12 mouse cellular contexts compared by ENCODE assay signal in genomic region chr4:147814592-147815167, GRCm38 (mm10). TPM values are rescaled to one million over a fixed set of nuclear protein-coding genes. Genes with fewer than 3 reads are reported as not detected.
A peak's percentile ranks its signal among the peaks of the same experiment; 100 is the strongest.
DNase-seq lines count a peak whose midpoint lies in the region; ATAC-seq and TF ChIP-seq lines count a peak whose summit lies in the region.
"Had no signal": no experiment of that assay in that cellular context is flagged by ENCODE, and none has a peak within 500 bp of the region (broad histone marks: within the 10 kb centered on the region; RNA-seq: fewer than 3 reads in every experiment).

No protein-coding gene starts in this region.

- H3K9ac ChIP-seq in heart, adult 2 months (ENCODE audit: low read depth, low read length): no peak overlapping the region
- H3K9ac ChIP-seq in liver, embryonic 14.5 days (replicated peaks): no peak overlapping the region
- no peak overlapping the region for H3K9ac ChIP-seq in forebrain, embryonic 12.5 days

- 43% methylated on average over 2 of the region's 2 CpGs for WGBS in heart, adult 2 months
- 76% methylated on average over 2 of the region's 2 CpGs for WGBS in heart, embryonic 10.5 days
- 21% methylated on average over 2 of the region's 2 CpGs for WGBS in liver, embryonic 14.5 days (ENCODE audit: insufficient replicate concordance)
- WGBS in forebrain, embryonic 12.5 days: 79% methylated on average over 2 of the region's 2 CpGs

- no peaks in the 10 kb centered on the region for H3K27me3 ChIP-seq in heart, adult 2 months (ENCODE audit: control insufficient read depth, insufficient read depth, low read length)
- no peaks in the 10 kb centered on the region for H3K27me3 ChIP-seq in heart, embryonic 10.5 days (ENCODE audit: insufficient read depth, poor library complexity, severe bottlenecking)
- H3K27me3 ChIP-seq in liver, embryonic 14.5 days (ENCODE audit: control insufficient read depth, insufficient read depth, low read length): no peaks in the 10 kb centered on the region
- H3K27me3 ChIP-seq in forebrain, embryonic 12.5 days: no peaks in the 10 kb centered on the region

- TF ChIP-seq EP300 in heart, adult 2 months (IDR thresholded peaks at IDR 0.05; ENCODE audit: insufficient read depth, low read depth, low read length): no peak
- no peak for TF ChIP-seq EP300 in liver, embryonic 14.5 days (IDR thresholded peaks at IDR 0.05; ENCODE audit: low read depth)

- no peak overlapping the region for H3K27ac ChIP-seq in heart, adult 2 months
- no peak overlapping the region for H3K27ac ChIP-seq in heart, embryonic 10.5 days
- H3K27ac ChIP-seq in liver, embryonic 14.5 days: no peak overlapping the region
- no peak overlapping the region for H3K27ac ChIP-seq in forebrain, embryonic 12.5 days
- H3K27ac ChIP-seq: forebrain, embryonic 10.5 days had no signal

- H3K4me2 ChIP-seq in liver, embryonic 14.5 days (ENCODE audit: low read depth): peak overlapping the region; percentile 29; the same call in 1 of the 2 replicates
- no peak overlapping the region for H3K4me2 ChIP-seq in forebrain, embryonic 12.5 days

- no peaks in the 10 kb centered on the region for H3K4me1 ChIP-seq in heart, adult 2 months (ENCODE audit: control insufficient read depth, insufficient read depth, low read length)
- H3K4me1 ChIP-seq in heart, embryonic 10.5 days: no peaks in the 10 kb centered on the region
- peaks cover 0 to 2% of the 10 kb centered on the region in 2 experiments; a peak in 1 of 4 replicates for H3K4me1 ChIP-seq in liver, embryonic 14.5 days (replicated peaks; ENCODE audit: control insufficient read depth in 2 of 2, insufficient read depth in 2 of 2, low read length in 1 of 2)
- H3K4me1 ChIP-seq in forebrain, embryonic 12.5 days: no peaks in the 10 kb centered on the region

- no peaks in the 10 kb centered on the region for H3K79me2 ChIP-seq in heart, adult 2 months (replicated peaks; ENCODE audit: control insufficient read depth, insufficient read depth, low read length)

- ATAC-seq in liver, embryonic 14.5 days (ENCODE audit: insufficient read depth): peak; percentile 27
- no peak for ATAC-seq in forebrain, embryonic 12.5 days (ENCODE audit: low FRiP score)

- no peak for DNase-seq in heart, adult 2 months
- no peak for DNase-seq in heart, embryonic 10.5 days (ENCODE audit: low spot score)
- peak; percentile 75 for DNase-seq in 416B (ENCODE audit: low read depth)
- DNase-seq in T-cell, adult 2 months (ENCODE audit: low spot score): peak; percentile 19
- peak in 1 of 3 experiments; percentile 50 for DNase-seq in liver, embryonic 14.5 days (ENCODE audit: low read depth in 3 of 3, low spot score in 3 of 3)
- no peak for DNase-seq in cerebellum, postnatal 36 days
- DNase-seq in right cerebral cortex, postnatal 10 days (ENCODE audit: low spot score in 2 of 2): no peak
- DNase-seq: cerebellum, adult 11 months; layer of hippocampus, adult 9-11 months; lung, postnatal 4 days had no signal

- no peak for TF ChIP-seq POLR2A in heart, adult 2 months (IDR thresholded peaks at IDR 0.05; ENCODE audit: insufficient read depth, low read depth, low read length)

- peaks cover 3% of the 10 kb centered on the region; the same call in 1 of the 2 replicates for H3K9me3 ChIP-seq in heart, embryonic 10.5 days
- H3K9me3 ChIP-seq in liver, embryonic 14.5 days (ENCODE audit: control insufficient read depth, low read length): no peaks in the 10 kb centered on the region
- peaks cover 10% of the 10 kb centered on the region; the same call in 1 of the 2 replicates for H3K9me3 ChIP-seq in forebrain, embryonic 12.5 days

- intact Hi-C loops in heart, adult 2 months (cut with DNase I): loop anchor here (5.0 to 10.0 kb wide), 3 partner anchors 33 to 250 kb away; partner anchors contain the start of gene Zfp933

- H3K36me3 ChIP-seq in heart, adult 2 months (ENCODE audit: control insufficient read depth, insufficient read depth, low read length): no peaks in the 10 kb centered on the region
- H3K36me3 ChIP-seq in heart, embryonic 10.5 days: 0 out of 2 replicates have a peak, but pooled peaks cover 2% of the 10 kb centered on the region
- H3K36me3 ChIP-seq in liver, embryonic 14.5 days (replicated peaks; ENCODE audit: control insufficient read depth, insufficient read depth, low read depth): no peaks in the 10 kb centered on the region
- no peaks in the 10 kb centered on the region for H3K36me3 ChIP-seq in forebrain, embryonic 12.5 days (replicated peaks)
- H3K36me3 ChIP-seq: forebrain, embryonic 10.5 days had no signal

- TF ChIP-seq CTCF in heart, adult 2 months (IDR thresholded peaks at IDR 0.05): peak; percentile 84
- TF ChIP-seq CTCF in liver, embryonic 14.5 days (IDR thresholded peaks at IDR 0.05; ENCODE audit: low read depth): peak; percentile 69

- no peak overlapping the region for H3K4me3 ChIP-seq in heart, adult 2 months
- no peak overlapping the region for H3K4me3 ChIP-seq in heart, embryonic 10.5 days
- peak overlapping the region in 1 of 2 experiments; percentile 12; a peak in 1 of 4 replicates for H3K4me3 ChIP-seq in liver, embryonic 14.5 days (ENCODE audit: insufficient read depth in 1 of 2, low read depth in 2 of 2, low read length in 2 of 2)
- no peak overlapping the region for H3K4me3 ChIP-seq in forebrain, embryonic 12.5 days (replicated peaks)
- H3K4me3 ChIP-seq: forebrain, embryonic 10.5 days had no signal

RNA-seq across cellular contexts. Expression of gene Zfp984, which starts 5.1 kb away (rescaled TPM):
- total RNA-seq in heart, adult 2 months (2021): 1 to 10 TPM; 2.5 to 2.6 TPM
- 0.31 and 1.5 TPM in 2 replicates for polyA plus RNA-seq in heart, adult 2 months (2012; rRNA removed)
- polyA plus RNA-seq in heart, embryonic 10.5 days (2016; fragmentation: Nextera tagmentation; extraction: Ambion mirVana): 8.6 and 10.1 TPM in 2 replicates
- polyA plus RNA-seq in liver, embryonic 14.5 days (2012; rRNA removed): 1.8 and 3.1 TPM in 2 replicates
- polyA plus RNA-seq in liver, embryonic 14.5 days (2014; fragmentation: Nextera tagmentation; extraction: Ambion mirVana): 7.1 and 7.8 TPM in 2 replicates
- polyA plus RNA-seq in forebrain, embryonic 12.5 days (2016; fragmentation: Nextera tagmentation; extraction: Ambion mirVana): 5.5 and 5.7 TPM in 2 replicates

RNA-seq across cellular contexts. Expression of gene Zfp933, which starts 33.5 kb away (rescaled TPM):
- 10 to 100 TPM; 10.3 to 11.2 TPM for total RNA-seq in heart, adult 2 months (2021)
- polyA plus RNA-seq in heart, adult 2 months (2012; rRNA removed): 1.3 and 3.7 TPM in 2 replicates
- polyA plus RNA-seq in heart, embryonic 10.5 days (2016; fragmentation: Nextera tagmentation; extraction: Ambion mirVana): 4.7 and 5.4 TPM in 2 replicates
- polyA plus RNA-seq in liver, embryonic 14.5 days (2012; rRNA removed): 0.73 and 1.0 TPM in 2 replicates
- 1.2 and 1.8 TPM in 2 replicates for polyA plus RNA-seq in liver, embryonic 14.5 days (2014; fragmentation: Nextera tagmentation; extraction: Ambion mirVana)
- 6.1 TPM in 2 replicates for polyA plus RNA-seq in forebrain, embryonic 12.5 days (2016; fragmentation: Nextera tagmentation; extraction: Ambion mirVana)

RNA-seq across cellular contexts. Expression of gene Miip, which starts 53.9 kb away (rescaled TPM):
- total RNA-seq in heart, adult 2 months (2021): 1 to 10 TPM; 5.4 to 7.4 TPM
- 24.8 and 26.0 TPM in 2 replicates for polyA plus RNA-seq in heart, adult 2 months (2012; rRNA removed)
- polyA plus RNA-seq in heart, embryonic 10.5 days (2016; fragmentation: Nextera tagmentation; extraction: Ambion mirVana): 36.1 and 49.7 TPM in 2 replicates
- 33.8 and 36.0 TPM in 2 replicates for polyA plus RNA-seq in liver, embryonic 14.5 days (2012; rRNA removed)
- 18.5 and 21.8 TPM in 2 replicates for polyA plus RNA-seq in liver, embryonic 14.5 days (2014; fragmentation: Nextera tagmentation; extraction: Ambion mirVana)
- polyA plus RNA-seq in forebrain, embryonic 12.5 days (2016; fragmentation: Nextera tagmentation; extraction: Ambion mirVana): 53.8 and 61.4 TPM in 2 replicates

RNA-seq across cellular contexts. Expression of gene Fv1, which starts 54.1 kb away (rescaled TPM):
- total RNA-seq in heart, adult 2 months (2021): 10 to 100 TPM; 21.1 to 22.8 TPM
- 3.3 and 14.3 TPM in 2 replicates for polyA plus RNA-seq in heart, adult 2 months (2012; rRNA removed)
- 8.7 and 8.8 TPM in 2 replicates for polyA plus RNA-seq in heart, embryonic 10.5 days (2016; fragmentation: Nextera tagmentation; extraction: Ambion mirVana)
- 1.6 and 2.2 TPM in 2 replicates for polyA plus RNA-seq in liver, embryonic 14.5 days (2012; rRNA removed)
- 1.5 and 1.6 TPM in 2 replicates for polyA plus RNA-seq in liver, embryonic 14.5 days (2014; fragmentation: Nextera tagmentation; extraction: Ambion mirVana)
- polyA plus RNA-seq in forebrain, embryonic 12.5 days (2016; fragmentation: Nextera tagmentation; extraction: Ambion mirVana): 17.3 and 20.5 TPM in 2 replicates

Comparison
In these comparisons a context has a peak if more than half of its experiments do, and no peak if none do; other contexts are left out.
1. DNase-seq: peak in 416B (single experiment) and T-cell, adult 2 months (single experiment); none in heart, adult 2 months (0 of 2), heart, embryonic 10.5 days (single experiment), cerebellum, postnatal 36 days (0 of 2) and right cerebral cortex, postnatal 10 days (0 of 2).